Mouse (Mus musculus): ENCODE data around the gene Lbp. TPM values are rescaled to one million over a fixed set of nuclear protein-coding genes. Genes with fewer than 3 reads are reported as not detected.

The Lbp gene
- polyA plus RNA-seq, 1 experiment from 2014 or later = 1.5 TPM

- Histone ChIP-seq H3K9ac (ENCODE audit: low read length) (no peak overlapping the region), H3K4me3 (ENCODE audit: low read depth, low read length) (no peak overlapping the region), H3K36me3 (ENCODE audit: control insufficient read depth, insufficient read depth, low read length) (no peaks in the 10 kb centered on the region), H3K4me1 (replicated peaks; ENCODE audit: control insufficient read depth, insufficient read depth, low read length) (no peaks in the 10 kb centered on the region), H3K27me3 (ENCODE audit: control insufficient read depth, insufficient read depth, low read length) (no peaks in the 10 kb centered on the region), H3K27ac (ENCODE audit: low read depth, low read length) (no peak overlapping the region), H3K4me2 (ENCODE audit: low read depth, low read length, severe bottlenecking) (no peak overlapping the region), H3K9me3 (ENCODE audit: control insufficient read depth, low read length) (no peaks in the 10 kb centered on the region)
- DNase-seq (ENCODE audit: low spot score) = no peak
- no peak for ATAC-seq (replicated peaks; ENCODE audit: low FRiP score)
- WGBS = 71% methylated on average over 9 of the region's 9 CpGs
These were observed 10.6 kb upstream of the Lbp start for GRCm38 (mm10) chr2:158295700-158296099.

GRCm38 (mm10) chr2:158299203-158299602 is 7.1 kb upstream of the Lbp start:
- no peak overlapping the region for H3K27ac ChIP-seq (ENCODE audit: low read depth, low read length)
- DNase-seq (ENCODE audit: low spot score) (no peak), ATAC-seq (replicated peaks; ENCODE audit: low FRiP score) (no peak)
- 93% methylated on average over 3 of the region's 3 CpGs for WGBS
- H3K4me3 ChIP-seq (ENCODE audit: low read depth, low read length) = no peak overlapping the region
- no peaks in the 10 kb centered on the region for H3K36me3 ChIP-seq (ENCODE audit: control insufficient read depth, insufficient read depth, low read length)
- H3K9me3 ChIP-seq (ENCODE audit: control insufficient read depth, low read length) = no peaks in the 10 kb centered on the region
- no peaks in the 10 kb centered on the region for H3K4me1 ChIP-seq (replicated peaks; ENCODE audit: control insufficient read depth, insufficient read depth, low read length)
- no peak overlapping the region for H3K9ac ChIP-seq (ENCODE audit: low read length)
- H3K4me2 ChIP-seq (ENCODE audit: low read depth, low read length, severe bottlenecking) = no peak overlapping the region
- no peaks in the 10 kb centered on the region for H3K27me3 ChIP-seq (ENCODE audit: control insufficient read depth, insufficient read depth, low read length)

- ATAC-seq (replicated peaks; ENCODE audit: low FRiP score) (no peak), DNase-seq (ENCODE audit: low spot score) (no peak)
- H3K27ac ChIP-seq (ENCODE audit: low read depth, low read length) = no peak overlapping the region
- 65% methylated on average over 4 of the region's 4 CpGs for WGBS
- no peaks in the 10 kb centered on the region for H3K36me3 ChIP-seq (ENCODE audit: control insufficient read depth, insufficient read depth, low read length)
- H3K4me1 ChIP-seq (replicated peaks; ENCODE audit: control insufficient read depth, insufficient read depth, low read length) = no peaks in the 10 kb centered on the region
- H3K27me3 ChIP-seq (ENCODE audit: control insufficient read depth, insufficient read depth, low read length) = no peaks in the 10 kb centered on the region
- H3K4me2 ChIP-seq (ENCODE audit: low read depth, low read length, severe bottlenecking) = no peak overlapping the region
- H3K4me3 ChIP-seq (ENCODE audit: low read depth, low read length) = no peak overlapping the region
- H3K9me3 ChIP-seq (ENCODE audit: control insufficient read depth, low read length) = no peaks in the 10 kb centered on the region
- H3K9ac ChIP-seq (ENCODE audit: low read length) = no peak overlapping the region
These were observed 6.6 kb upstream of the Lbp start for GRCm38 (mm10) chr2:158299731-158300130.

GRCm38 (mm10) chr2:158302807-158303206 is 3.5 kb upstream of the Lbp start:
- H3K27ac ChIP-seq (ENCODE audit: low read depth, low read length) = no peak overlapping the region
- ATAC-seq (replicated peaks; ENCODE audit: low FRiP score) = no peak
- DNase-seq (ENCODE audit: low spot score) = no peak
- H3K27me3 ChIP-seq (ENCODE audit: control insufficient read depth, insufficient read depth, low read length) = no peaks in the 10 kb centered on the region
- no peak overlapping the region for H3K4me2 ChIP-seq (ENCODE audit: low read depth, low read length, severe bottlenecking)
- H3K4me1 ChIP-seq (replicated peaks; ENCODE audit: control insufficient read depth, insufficient read depth, low read length) = no peaks in the 10 kb centered on the region
- 90% methylated on average over 3 of the region's 3 CpGs for WGBS
- no peak overlapping the region for H3K4me3 ChIP-seq (ENCODE audit: low read depth, low read length)
- no peaks in the 10 kb centered on the region for H3K9me3 ChIP-seq (ENCODE audit: control insufficient read depth, low read length)
- no peaks in the 10 kb centered on the region for H3K36me3 ChIP-seq (ENCODE audit: control insufficient read depth, insufficient read depth, low read length)
- no peak overlapping the region for H3K9ac ChIP-seq (ENCODE audit: low read length)

- Histone ChIP-seq H3K4me3 (ENCODE audit: low read depth, low read length) (no peak overlapping the region), H3K36me3 (ENCODE audit: control insufficient read depth, insufficient read depth, low read length) (no peaks in the 10 kb centered on the region)
- DNase-seq (ENCODE audit: low spot score) = no peak
These were observed 380 bp downstream of the Lbp start for GRCm38 (mm10) chr2:158306696-158307049.

GRCm38 (mm10) chr2:158308276-158308675 is 2.0 kb downstream of the Lbp start:
- WGBS = 62% methylated on average over 5 of the region's 5 CpGs

More at GRCm38 (mm10) chr2:158306696-158307049, 380 bp downstream of the Lbp start:
- Histone ChIP-seq H3K27me3 (ENCODE audit: control insufficient read depth, insufficient read depth, low read length) (no peaks in the 10 kb centered on the region), H3K27ac (ENCODE audit: low read depth, low read length) (no peak overlapping the region), H3K4me2 (ENCODE audit: low read depth, low read length, severe bottlenecking) (no peak overlapping the region), H3K9me3 (ENCODE audit: control insufficient read depth, low read length) (no peaks in the 10 kb centered on the region), H3K9ac (ENCODE audit: low read length) (no peak overlapping the region), H3K4me1 (replicated peaks; ENCODE audit: control insufficient read depth, insufficient read depth, low read length) (no peaks in the 10 kb centered on the region)
- no peak for ATAC-seq (replicated peaks; ENCODE audit: low FRiP score)
- 42% methylated on average over 6 of the region's 6 CpGs for WGBS

GRCm38 (mm10) chr2:158313089-158313488 is 6.8 kb downstream of the Lbp start:
- 77% methylated on average over 1 of the region's 1 CpGs for WGBS
- DNase-seq (ENCODE audit: low spot score) (no peak), ATAC-seq (replicated peaks; ENCODE audit: low FRiP score) (no peak)
- H3K27me3 ChIP-seq (ENCODE audit: control insufficient read depth, insufficient read depth, low read length) = no peaks in the 10 kb centered on the region
- H3K9me3 ChIP-seq (ENCODE audit: control insufficient read depth, low read length) = no peaks in the 10 kb centered on the region
- no peaks in the 10 kb centered on the region for H3K4me1 ChIP-seq (replicated peaks; ENCODE audit: control insufficient read depth, insufficient read depth, low read length)
- no peak overlapping the region for H3K4me2 ChIP-seq (ENCODE audit: low read depth, low read length, severe bottlenecking)
- no peak overlapping the region for H3K4me3 ChIP-seq (ENCODE audit: low read depth, low read length)
- no peak overlapping the region for H3K9ac ChIP-seq (ENCODE audit: low read length)
- no peak overlapping the region for H3K27ac ChIP-seq (ENCODE audit: low read depth, low read length)
- H3K36me3 ChIP-seq (ENCODE audit: control insufficient read depth, insufficient read depth, low read length) = no peaks in the 10 kb centered on the region

More at GRCm38 (mm10) chr2:158308276-158308675, 2.0 kb downstream of the Lbp start:
- H3K27ac ChIP-seq (ENCODE audit: low read depth, low read length) = no peak overlapping the region
- H3K9ac ChIP-seq (ENCODE audit: low read length) = no peak overlapping the region
- H3K4me2 ChIP-seq (ENCODE audit: low read depth, low read length, severe bottlenecking) = no peak overlapping the region
- H3K9me3 ChIP-seq (ENCODE audit: control insufficient read depth, low read length) = no peaks in the 10 kb centered on the region
- no peaks in the 10 kb centered on the region for H3K27me3 ChIP-seq (ENCODE audit: control insufficient read depth, insufficient read depth, low read length)
- no peak overlapping the region for H3K4me3 ChIP-seq (ENCODE audit: low read depth, low read length)
- DNase-seq (ENCODE audit: low spot score) (no peak), ATAC-seq (replicated peaks; ENCODE audit: low FRiP score) (no peak)
- H3K36me3 ChIP-seq (ENCODE audit: control insufficient read depth, insufficient read depth, low read length) = no peaks in the 10 kb centered on the region
- no peaks in the 10 kb centered on the region for H3K4me1 ChIP-seq (replicated peaks; ENCODE audit: control insufficient read depth, insufficient read depth, low read length)

- 72% methylated on average over 8 of the region's 8 CpGs for WGBS
- no peak overlapping the region for H3K9ac ChIP-seq (ENCODE audit: low read length)
- no peak overlapping the region for H3K4me3 ChIP-seq (ENCODE audit: low read depth, low read length)
- H3K27ac ChIP-seq (ENCODE audit: low read depth, low read length) = no peak overlapping the region
- H3K9me3 ChIP-seq (ENCODE audit: control insufficient read depth, low read length) = no peaks in the 10 kb centered on the region
- H3K4me2 ChIP-seq (ENCODE audit: low read depth, low read length, severe bottlenecking) = no peak overlapping the region
- DNase-seq (ENCODE audit: low spot score) (no peak), ATAC-seq (replicated peaks; ENCODE audit: low FRiP score) (no peak)
- no peaks in the 10 kb centered on the region for H3K36me3 ChIP-seq (ENCODE audit: control insufficient read depth, insufficient read depth, low read length)
- no peaks in the 10 kb centered on the region for H3K4me1 ChIP-seq (replicated peaks; ENCODE audit: control insufficient read depth, insufficient read depth, low read length)
- no peaks in the 10 kb centered on the region for H3K27me3 ChIP-seq (ENCODE audit: control insufficient read depth, insufficient read depth, low read length)
These were observed 10.1 kb downstream of the Lbp start for GRCm38 (mm10) chr2:158316371-158316770.

- H3K4me3 ChIP-seq (ENCODE audit: low read depth, low read length) = no peak overlapping the region
- WGBS = 18% methylated on average over 5 of the region's 5 CpGs
- no peaks in the 10 kb centered on the region for H3K4me1 ChIP-seq (replicated peaks; ENCODE audit: control insufficient read depth, insufficient read depth, low read length)
- no peaks in the 10 kb centered on the region for H3K9me3 ChIP-seq (ENCODE audit: control insufficient read depth, low read length)
- peak; percentile 67; the same call in 1 of the 2 replicates for ATAC-seq (replicated peaks; ENCODE audit: low FRiP score)
- no peaks in the 10 kb centered on the region for H3K27me3 ChIP-seq (ENCODE audit: control insufficient read depth, insufficient read depth, low read length)
- DNase-seq (ENCODE audit: low spot score) = peak; percentile 88
- H3K9ac ChIP-seq (ENCODE audit: low read length) = no peak overlapping the region
- H3K36me3 ChIP-seq (ENCODE audit: control insufficient read depth, insufficient read depth, low read length) = no peaks in the 10 kb centered on the region
- H3K4me2 ChIP-seq (ENCODE audit: low read depth, low read length, severe bottlenecking) = no peak overlapping the region
- H3K27ac ChIP-seq (ENCODE audit: low read depth, low read length) = no peak overlapping the region
These were observed 10.7 kb downstream of the Lbp start for GRCm38 (mm10) chr2:158317026-158317425.
